21 mouse cellular contexts compared by ENCODE assay signal in the genomic region with DNA sequence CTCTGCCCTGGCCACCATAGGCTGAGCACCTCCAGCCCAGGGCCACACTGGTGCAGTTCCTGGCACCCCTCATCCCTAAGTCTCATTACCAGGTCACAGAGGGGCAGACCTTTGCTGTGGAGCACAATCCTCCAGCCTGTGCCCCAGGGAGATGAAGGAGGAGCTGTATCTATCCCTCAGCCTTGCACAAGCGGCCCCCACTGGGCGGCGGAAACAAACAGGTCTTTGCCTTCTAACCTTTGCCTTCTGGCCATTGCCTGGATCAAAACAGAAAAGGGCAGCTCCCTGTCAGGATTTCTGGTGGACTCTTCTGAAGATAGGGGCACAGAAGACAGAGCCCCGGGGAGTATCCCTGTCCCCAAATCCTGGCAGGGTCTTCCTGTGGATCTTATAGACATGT. TPM values are rescaled to one million over a fixed set of nuclear protein-coding genes. Genes with fewer than 3 reads are reported as not detected.
"Had no signal": no experiment of that assay in that cellular context is flagged by ENCODE, and none has a peak within 500 bp of the region (broad histone marks: within the 10 kb centered on the region; RNA-seq: fewer than 3 reads in every experiment).

No protein-coding gene starts in this region.

- H3K9ac ChIP-seq: neural tube, embryonic 13.5 days had no signal

- ATAC-seq: intestine, embryonic 16.5 days; lung, postnatal 0 days had no signal

- H3K4me3 ChIP-seq: left cerebral cortex, adult 2 months; limb, embryonic 10.5 days; midbrain, embryonic 10.5 days; neural tube, embryonic 13.5 days had no signal

- DNase-seq: kidney, adult 8-10 months; kidney, postnatal 10 days; lung, adult 2 months; lung, postnatal 4 days; midbrain, embryonic 14.5 days; retina, postnatal 1 day; right cerebral cortex, postnatal 4 days; spleen, adult 18-20 months; thymus, postnatal 36 days had no signal

- H3K27ac ChIP-seq: left cerebral cortex, adult 2 months; limb, embryonic 10.5 days; midbrain, embryonic 10.5 days; neural tube, embryonic 13.5 days had no signal

- H3K4me2 ChIP-seq: neural tube, embryonic 13.5 days had no signal

- H3K36me3 ChIP-seq: limb, embryonic 10.5 days; midbrain, embryonic 10.5 days; neural tube, embryonic 13.5 days had no signal

- H3K9me3 ChIP-seq: limb, embryonic 10.5 days; midbrain, embryonic 10.5 days; neural tube, embryonic 13.5 days had no signal

RNA-seq across cellular contexts. Expression of a gene that starts 1.6 kb away (rescaled TPM):
- total RNA-seq: left cerebral cortex, adult 2 months; megakaryocyte, adult 5-6 weeks had no signal

RNA-seq across cellular contexts. Expression of a gene that starts 22.0 kb away (rescaled TPM):
- total RNA-seq: layer of hippocampus, adult 8-10 months; layer of hippocampus, postnatal 14 days; left cerebral cortex, adult 2 months; left cerebral cortex, postnatal 14 days; megakaryocyte, adult 5-6 weeks had no signal
- polyA plus RNA-seq: intestine, embryonic 16.5 days; large intestine, adult 2 months; lung, postnatal 0 days; midbrain, embryonic 10.5 days; midbrain, embryonic 14.5 days; neural tube, embryonic 13.5 days; stomach, embryonic 14.5 days had no signal
